Mouse (Mus musculus): ENCODE results near the gene Klhl29. TPM values are rescaled to one million over a fixed set of nuclear protein-coding genes. Genes with fewer than 3 reads are reported as not detected.

The Klhl29 gene
- polyA plus RNA-seq, 1 experiment, result not detected

GRCm38 (mm10) chr12:5088639-5089038 is 286.8 kb downstream of the Klhl29 start:
- no peak overlapping the region for H3K27ac ChIP-seq (ENCODE audit: insufficient read depth, low read depth, low read length)
- TF ChIP-seq POLR2A (IDR thresholded peaks at IDR 0.05; ENCODE audit: borderline replicate concordance, low read depth, low read length) (no peak), CTCF (IDR thresholded peaks at IDR 0.05; ENCODE audit: low read depth, low read length) (no peak)
- no peaks in the 10 kb centered on the region for H3K4me1 ChIP-seq (ENCODE audit: control insufficient read depth, insufficient read depth, low read length)
- no peak overlapping the region for H3K4me3 ChIP-seq (ENCODE audit: insufficient read depth, low read length)

GRCm38 (mm10) chr12:5087787-5088519 is 287.5 kb downstream of the Klhl29 start:
- H3K27ac ChIP-seq (ENCODE audit: insufficient read depth, low read depth, low read length), result no peak overlapping the region
- TF ChIP-seq POLR2A (IDR thresholded peaks at IDR 0.05; ENCODE audit: borderline replicate concordance, low read depth, low read length), result no peak
- TF ChIP-seq CTCF (IDR thresholded peaks at IDR 0.05; ENCODE audit: low read depth, low read length), result no peak
- no peaks in the 10 kb centered on the region for H3K4me1 ChIP-seq (ENCODE audit: control insufficient read depth, insufficient read depth, low read length)
- H3K4me3 ChIP-seq (ENCODE audit: insufficient read depth, low read length), result no peak overlapping the region

- no peaks in the 10 kb centered on the region for H3K4me1 ChIP-seq (ENCODE audit: control insufficient read depth, insufficient read depth, low read length)
- no peak overlapping the region for H3K27ac ChIP-seq (ENCODE audit: insufficient read depth, low read depth, low read length)
- TF ChIP-seq CTCF (IDR thresholded peaks at IDR 0.05; ENCODE audit: low read depth, low read length), result no peak
- no peak for TF ChIP-seq POLR2A (IDR thresholded peaks at IDR 0.05; ENCODE audit: borderline replicate concordance, low read depth, low read length)
- no peak overlapping the region for H3K4me3 ChIP-seq (ENCODE audit: insufficient read depth, low read length)
These were observed 290.8 kb downstream of the Klhl29 start for GRCm38 (mm10) chr12:5084714-5085113.

- Histone ChIP-seq H3K4me1 (ENCODE audit: control insufficient read depth, insufficient read depth, low read length) (no peaks in the 10 kb centered on the region), H3K27ac (ENCODE audit: insufficient read depth, low read depth, low read length) (no peak overlapping the region), H3K4me3 (ENCODE audit: insufficient read depth, low read length) (no peak overlapping the region)
- TF ChIP-seq POLR2A (IDR thresholded peaks at IDR 0.05; ENCODE audit: borderline replicate concordance, low read depth, low read length), result no peak
- TF ChIP-seq CTCF (IDR thresholded peaks at IDR 0.05; ENCODE audit: low read depth, low read length), result no peak
These were observed 294.0 kb downstream of the Klhl29 start for GRCm38 (mm10) chr12:5081480-5081879.

- Histone ChIP-seq H3K4me1 (ENCODE audit: control insufficient read depth, insufficient read depth, low read length) (no peaks in the 10 kb centered on the region), H3K27ac (ENCODE audit: insufficient read depth, low read depth, low read length) (no peak overlapping the region), H3K4me3 (ENCODE audit: insufficient read depth, low read length) (no peak overlapping the region)
- TF ChIP-seq POLR2A (IDR thresholded peaks at IDR 0.05; ENCODE audit: borderline replicate concordance, low read depth, low read length) (no peak), CTCF (IDR thresholded peaks at IDR 0.05; ENCODE audit: low read depth, low read length) (no peak)
These were observed 302.3 kb downstream of the Klhl29 start for GRCm38 (mm10) chr12:5073191-5073590.

GRCm38 (mm10) chr12:5070131-5070530 is 305.4 kb downstream of the Klhl29 start:
- Histone ChIP-seq H3K4me3 (ENCODE audit: insufficient read depth, low read length) (no peak overlapping the region), H3K4me1 (ENCODE audit: control insufficient read depth, insufficient read depth, low read length) (no peaks in the 10 kb centered on the region), H3K27ac (ENCODE audit: insufficient read depth, low read depth, low read length) (no peak overlapping the region)
- TF ChIP-seq CTCF (IDR thresholded peaks at IDR 0.05; ENCODE audit: low read depth, low read length), result no peak
- no peak for TF ChIP-seq POLR2A (IDR thresholded peaks at IDR 0.05; ENCODE audit: borderline replicate concordance, low read depth, low read length)

GRCm38 (mm10) chr12:5067590-5067989 is 307.9 kb downstream of the Klhl29 start:
- H3K27ac ChIP-seq (ENCODE audit: insufficient read depth, low read depth, low read length), result no peak overlapping the region
- TF ChIP-seq CTCF (IDR thresholded peaks at IDR 0.05; ENCODE audit: low read depth, low read length) (no peak), POLR2A (IDR thresholded peaks at IDR 0.05; ENCODE audit: borderline replicate concordance, low read depth, low read length) (no peak)
- no peaks in the 10 kb centered on the region for H3K4me1 ChIP-seq (ENCODE audit: control insufficient read depth, insufficient read depth, low read length)
- no peak overlapping the region for H3K4me3 ChIP-seq (ENCODE audit: insufficient read depth, low read length)

- Histone ChIP-seq H3K4me3 (ENCODE audit: insufficient read depth, low read length) (no peak overlapping the region), H3K27ac (ENCODE audit: insufficient read depth, low read depth, low read length) (no peak overlapping the region), H3K4me1 (ENCODE audit: control insufficient read depth, insufficient read depth, low read length) (no peaks in the 10 kb centered on the region)
- TF ChIP-seq CTCF (IDR thresholded peaks at IDR 0.05; ENCODE audit: low read depth, low read length), result no peak
- TF ChIP-seq POLR2A (IDR thresholded peaks at IDR 0.05; ENCODE audit: borderline replicate concordance, low read depth, low read length), result no peak
These were observed 327.4 kb downstream of the Klhl29 start for GRCm38 (mm10) chr12:5048104-5048503.

GRCm38 (mm10) chr12:5044141-5044540 is 331.3 kb downstream of the Klhl29 start:
- Histone ChIP-seq H3K27ac (ENCODE audit: insufficient read depth, low read depth, low read length) (no peak overlapping the region), H3K4me3 (ENCODE audit: insufficient read depth, low read length) (no peak overlapping the region), H3K4me1 (ENCODE audit: control insufficient read depth, insufficient read depth, low read length) (no peaks in the 10 kb centered on the region)
- no peak for TF ChIP-seq POLR2A (IDR thresholded peaks at IDR 0.05; ENCODE audit: borderline replicate concordance, low read depth, low read length)
- no peak for TF ChIP-seq CTCF (IDR thresholded peaks at IDR 0.05; ENCODE audit: low read depth, low read length)

GRCm38 (mm10) chr12:5038008-5038407 is 337.5 kb downstream of the Klhl29 start:
- TF ChIP-seq POLR2A (IDR thresholded peaks at IDR 0.05; ENCODE audit: borderline replicate concordance, low read depth, low read length) (no peak), CTCF (IDR thresholded peaks at IDR 0.05; ENCODE audit: low read depth, low read length) (no peak)
- no peak overlapping the region for H3K27ac ChIP-seq (ENCODE audit: insufficient read depth, low read depth, low read length)

More at GRCm38 (mm10) chr12:5038008-5038407, 337.5 kb downstream of the Klhl29 start:
- Histone ChIP-seq H3K4me1 (ENCODE audit: control insufficient read depth, insufficient read depth, low read length) (no peaks in the 10 kb centered on the region), H3K4me3 (ENCODE audit: insufficient read depth, low read length) (no peak overlapping the region)
